Comparison of ENCODE assay signal across 9 mouse cellular contexts in genomic region chr2:34802565-34803245, GRCm38 (mm10). TPM values are rescaled to one million over a fixed set of nuclear protein-coding genes. Genes with fewer than 3 reads are reported as not detected.
DNase-seq lines count a peak whose midpoint lies in the region; ATAC-seq and TF ChIP-seq lines count a peak whose summit lies in the region.
"Not testable (repeated sequence)": the region's sequence is repeated elsewhere in the genome, so short reads cannot be mapped to it uniquely, and the experiment has no call there.
"Had no signal": no experiment of that assay in that cellular context is flagged by ENCODE, and none has a peak within 500 bp of the region (broad histone marks: within the 10 kb centered on the region; RNA-seq: fewer than 3 reads in every experiment).

No protein-coding gene starts in this region.

- peak overlapping the region; percentile 75 for H3K4me2 ChIP-seq in hindbrain, embryonic 15.5 days
- H3K4me2 ChIP-seq in neural tube, embryonic 14.5 days (ENCODE audit: low read depth, low read length) = peak overlapping the region; percentile 53

- not testable (repeated sequence) for H3K9me3 ChIP-seq in hindbrain, embryonic 15.5 days; neural tube, embryonic 14.5 days (ENCODE audit: control insufficient read depth, low read length)

- CTCF ChIA-PET in Patski (lab: Charles Lee) = interaction anchor here (1.4 kb wide), 1 partner anchor 14 kb away, joined by 3 read pairs; no protein-coding TSS in a partner anchor

- not testable (repeated sequence) for TF ChIP-seq CTCF in Patski (IDR thresholded peaks at IDR 0.05)

- peak overlapping the region; percentile 87 for H3K9ac ChIP-seq in hindbrain, embryonic 15.5 days
- H3K9ac ChIP-seq in neural tube, embryonic 14.5 days (replicated peaks; ENCODE audit: low read depth, low read length) = peak overlapping the region; percentile 71

- not testable (repeated sequence) for DNase-seq in Patski (ENCODE audit: low read depth, low spot score)
- DNase-seq in frontal cortex, postnatal 36 days (ENCODE audit: low spot score in 2 of 2) = peak; percentile 26 to 29
- DNase-seq in layer of hippocampus, postnatal 10 days (ENCODE audit: low spot score in 2 of 2) = peak; percentile 20 to 44
- DNase-seq in lung, postnatal 10 days = peak; percentile 40
- peak; percentile 38 for DNase-seq in thymus, postnatal 14 days

- H3K27ac ChIP-seq in hindbrain, embryonic 15.5 days (replicated peaks) = peak overlapping the region; percentile 90
- peak overlapping the region; percentile 89 for H3K27ac ChIP-seq in neural tube, embryonic 14.5 days (ENCODE audit: low read depth, low read length)

- H3K27me3 ChIP-seq in Patski; hindbrain, embryonic 15.5 days; neural tube, embryonic 14.5 days (ENCODE audit: control insufficient read depth, insufficient read depth, low read length): not testable (repeated sequence)

- under 1% methylated on average over 30 of the region's 32 CpGs for WGBS in hindbrain, embryonic 15.5 days
- under 1% methylated on average over 22 of the region's 32 CpGs for WGBS in neural tube, embryonic 14.5 days

- in situ Hi-C loops in Patski (cut with MboI; ENCODE audit: low pct_unique_long_range_greater_than_20kb) = not testable (repeated sequence)

- H3K4me3 ChIP-seq in hindbrain, embryonic 15.5 days = peak overlapping the region; percentile 77
- peak overlapping the region; percentile 63 for H3K4me3 ChIP-seq in neural tube, embryonic 14.5 days (ENCODE audit: low read depth, low read length)

- ATAC-seq in Patski = peak; percentile 12
- peak; percentile 47 for ATAC-seq in common myeloid progenitor, adult 5-6 weeks (replicated peaks; ENCODE audit: low read depth, poor library complexity, severe bottlenecking)
- ATAC-seq in hindbrain, embryonic 15.5 days (ENCODE audit: low FRiP score, low read depth) = peak; percentile 28; the same call in 1 of the 2 replicates
- ATAC-seq in neural tube, embryonic 14.5 days (ENCODE audit: low read depth) = peak; percentile 67

- POLR2A ChIA-PET in Patski (lab: Charles Lee) = interaction anchor here (1.2 kb wide), 1 partner anchor 13 kb away, joined by 3 read pairs; no protein-coding TSS in a partner anchor

- not testable (repeated sequence) for H3K36me3 ChIP-seq in hindbrain, embryonic 15.5 days; neural tube, embryonic 14.5 days (ENCODE audit: control insufficient read depth, insufficient read depth, low read length)

- peaks cover 24% of the 10 kb centered on the region for H3K4me1 ChIP-seq in hindbrain, embryonic 15.5 days (replicated peaks)
- peaks cover 17% of the 10 kb centered on the region for H3K4me1 ChIP-seq in neural tube, embryonic 14.5 days (ENCODE audit: control insufficient read depth, insufficient read depth, low read length)

RNA-seq across cellular contexts. Expression of gene Rabepk, which starts 3.0 kb away (rescaled TPM):
- polyA plus RNA-seq in Patski (2021) = 47.9 TPM
- total RNA-seq in common myeloid progenitor, adult 5-6 weeks (2017) = 28.5 and 44.6 TPM in 2 replicates
- 24.8 and 27.3 TPM in 2 replicates for polyA plus RNA-seq in hindbrain, embryonic 15.5 days (2015; fragmentation: Nextera tagmentation; extraction: Ambion mirVana)
- 10 to 100 TPM; 23.8 to 26.1 TPM for total RNA-seq in layer of hippocampus, postnatal 10 days (2021)
- polyA plus RNA-seq in neural tube, embryonic 14.5 days (2014; fragmentation: Nextera tagmentation; extraction: Ambion mirVana) = 26.0 and 29.1 TPM in 2 replicates

RNA-seq across cellular contexts. Expression of gene Fbxw2, which starts 23.4 kb away (rescaled TPM):
- polyA plus RNA-seq in Patski (2021) = 62.6 TPM
- total RNA-seq in common myeloid progenitor, adult 5-6 weeks (2017) = 59.0 and 63.9 TPM in 2 replicates
- 96.8 and 97.6 TPM in 2 replicates for polyA plus RNA-seq in hindbrain, embryonic 15.5 days (2015; fragmentation: Nextera tagmentation; extraction: Ambion mirVana)
- total RNA-seq in layer of hippocampus, postnatal 10 days (2021) = 10 to 100 TPM; 88.5 to 89.5 TPM
- polyA plus RNA-seq in neural tube, embryonic 14.5 days (2014; fragmentation: Nextera tagmentation; extraction: Ambion mirVana) = 69.3 and 79.3 TPM in 2 replicates

RNA-seq across cellular contexts. Expression of gene Gm34653, which starts 30.1 kb away (rescaled TPM):
- polyA plus RNA-seq in Patski (2021) = 0.10 TPM
- total RNA-seq in common myeloid progenitor, adult 5-6 weeks (2017) = not detected in 2 replicates
- not detected in 2 replicates for polyA plus RNA-seq in hindbrain, embryonic 15.5 days (2015; fragmentation: Nextera tagmentation; extraction: Ambion mirVana)
- total RNA-seq in layer of hippocampus, postnatal 10 days (2021) = not detected
- not detected in 2 replicates for polyA plus RNA-seq in neural tube, embryonic 14.5 days (2014; fragmentation: Nextera tagmentation; extraction: Ambion mirVana)
- total RNA-seq: layer of hippocampus, adult 18-20 months had no signal

RNA-seq across cellular contexts. Expression of gene Hspa5, which starts 30.9 kb away (rescaled TPM):
- polyA plus RNA-seq in Patski (2021) = 1,080 TPM
- 891 and 930 TPM in 2 replicates for total RNA-seq in common myeloid progenitor, adult 5-6 weeks (2017)
- polyA plus RNA-seq in hindbrain, embryonic 15.5 days (2015; fragmentation: Nextera tagmentation; extraction: Ambion mirVana) = 436 and 443 TPM in 2 replicates
- total RNA-seq in layer of hippocampus, postnatal 10 days (2021) = 100 to 1,000 TPM; 219 to 226 TPM
- polyA plus RNA-seq in neural tube, embryonic 14.5 days (2014; fragmentation: Nextera tagmentation; extraction: Ambion mirVana) = 402 and 471 TPM in 2 replicates

RNA-seq across cellular contexts. Expression of gene Gapvd1, which starts 47.7 kb away (rescaled TPM):
- 54.8 TPM for polyA plus RNA-seq in Patski (2021)
- total RNA-seq in common myeloid progenitor, adult 5-6 weeks (2017) = 89.8 and 97.4 TPM in 2 replicates
- polyA plus RNA-seq in hindbrain, embryonic 15.5 days (2015; fragmentation: Nextera tagmentation; extraction: Ambion mirVana) = 106 and 108 TPM in 2 replicates
- 100 to 1,000 TPM; 108 to 114 TPM for total RNA-seq in layer of hippocampus, postnatal 10 days (2021)
- polyA plus RNA-seq in neural tube, embryonic 14.5 days (2014; fragmentation: Nextera tagmentation; extraction: Ambion mirVana) = 119 and 132 TPM in 2 replicates

Comparison
In these comparisons a context has a peak if more than half of its experiments do, and no peak if none do; other contexts are left out.
1. ATAC-seq: peak in every context shown above with its lines; median percentile 67 in neural tube, embryonic 14.5 days; 47 in common myeloid progenitor, adult 5-6 weeks; 28 in hindbrain, embryonic 15.5 days; 12 in Patski.